11 mouse cellular contexts compared by ENCODE assay signal in the genomic region with DNA sequence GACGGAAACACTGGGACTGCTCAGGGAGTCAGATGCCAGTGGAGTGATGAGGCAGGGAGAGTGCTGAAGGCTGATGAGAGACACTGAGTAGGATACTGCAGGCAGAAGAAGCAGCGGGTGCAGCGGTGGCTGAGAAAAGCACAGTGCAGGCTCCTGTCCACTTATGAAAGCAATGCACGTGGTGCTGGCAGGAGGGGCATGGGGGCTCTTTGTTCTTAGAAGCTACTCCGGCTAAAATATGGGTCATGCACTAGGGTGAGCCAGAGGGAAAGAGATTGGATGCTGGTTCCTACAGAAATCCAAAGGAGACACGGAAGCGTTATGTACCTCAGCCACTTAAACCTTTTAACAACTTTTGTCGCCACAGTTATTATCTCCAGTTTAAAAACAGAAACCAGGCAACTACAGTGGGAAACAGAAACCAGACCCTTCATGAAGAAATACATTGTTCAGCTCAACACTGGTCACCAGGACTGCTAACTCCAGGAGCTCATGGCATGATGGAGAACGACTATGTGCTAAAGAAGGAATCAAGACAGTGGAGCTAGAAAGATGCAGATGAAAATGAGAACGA.
DNase-seq lines count a peak whose midpoint lies in the region; ATAC-seq lines count a peak whose summit lies in the region.
"Had no signal": no experiment of that assay in that cellular context is flagged by ENCODE, and none has a peak within 500 bp of the region (broad histone marks: within the 10 kb centered on the region; RNA-seq: fewer than 3 reads in every experiment).

No protein-coding gene starts in this region.

- no peak for DNase-seq in forebrain, embryonic 10.5 days (ENCODE audit: extremely low spot score, low spot score)
- peak; percentile 57 for DNase-seq in midbrain, embryonic 11.5 days (ENCODE audit: low spot score, missing footprints)
- no peak for DNase-seq in midbrain, embryonic 10.5 days (ENCODE audit: low spot score)
- DNase-seq in heart, postnatal 10 days: peak; percentile 64 to 72
- peak; percentile 67 for DNase-seq in retina, embryonic 14.5 days (ENCODE audit: low spot score)
- no peak for DNase-seq in T-cell, adult 2 months (ENCODE audit: low spot score)
- no peak for DNase-seq in kidney, adult 9 months
- DNase-seq: lung, embryonic 14.5 days had no signal

- no peak overlapping the region for H3K4me2 ChIP-seq in forebrain, embryonic 13.5 days
- no peak overlapping the region for H3K4me2 ChIP-seq in midbrain, embryonic 11.5 days
- H3K4me2 ChIP-seq: lung, embryonic 14.5 days; stomach, embryonic 15.5 days had no signal

- no peak overlapping the region for H3K4me3 ChIP-seq in forebrain, embryonic 13.5 days
- no peak overlapping the region for H3K4me3 ChIP-seq in forebrain, embryonic 10.5 days
- H3K4me3 ChIP-seq in midbrain, embryonic 11.5 days (ENCODE audit: low read depth, low read length): no peak overlapping the region
- no peak overlapping the region for H3K4me3 ChIP-seq in midbrain, embryonic 10.5 days
- H3K4me3 ChIP-seq: stomach, embryonic 15.5 days had no signal

- H3K9ac ChIP-seq in forebrain, embryonic 13.5 days: no peak overlapping the region
- H3K9ac ChIP-seq in midbrain, embryonic 11.5 days (ENCODE audit: low read length): no peak overlapping the region
- H3K9ac ChIP-seq: lung, embryonic 14.5 days; stomach, embryonic 15.5 days had no signal

- peak; percentile 31; the same call in 1 of the 2 replicates for ATAC-seq in forebrain, embryonic 13.5 days
- ATAC-seq in midbrain, embryonic 11.5 days (ENCODE audit: low FRiP score): no peak
- ATAC-seq: activated CD4-positive, CD25-positive, alpha-beta regulatory T cell, adult 4 months had no signal

- intact Hi-C loops in heart, postnatal 10 days (cut with DNase I): loop anchor here (2.0 kb wide), 1 partner anchor 83 kb away; the partner anchor contains the start of gene Fam49a

- no peak overlapping the region for H3K27ac ChIP-seq in forebrain, embryonic 13.5 days
- H3K27ac ChIP-seq in forebrain, embryonic 10.5 days: no peak overlapping the region
- no peak overlapping the region for H3K27ac ChIP-seq in midbrain, embryonic 11.5 days (ENCODE audit: low read depth, low read length)
- H3K27ac ChIP-seq in midbrain, embryonic 10.5 days (replicated peaks): no peak overlapping the region
- H3K27ac ChIP-seq: stomach, embryonic 15.5 days had no signal

- peaks cover 16% of the 10 kb centered on the region; the same call in 1 of the 2 replicates for H3K4me1 ChIP-seq in forebrain, embryonic 13.5 days
- peaks cover 17% of the 10 kb centered on the region for H3K4me1 ChIP-seq in forebrain, embryonic 10.5 days
- H3K4me1 ChIP-seq in midbrain, embryonic 11.5 days (ENCODE audit: control insufficient read depth, insufficient read depth, low read length): peaks cover 9% of the 10 kb centered on the region; the same call in 1 of the 2 replicates
- peaks cover 19% of the 10 kb centered on the region for H3K4me1 ChIP-seq in midbrain, embryonic 10.5 days

- no peaks in the 10 kb centered on the region for H3K36me3 ChIP-seq in forebrain, embryonic 13.5 days (ENCODE audit: poor library complexity, severe bottlenecking)
- no peaks in the 10 kb centered on the region for H3K36me3 ChIP-seq in forebrain, embryonic 10.5 days (replicated peaks)
- no peaks in the 10 kb centered on the region for H3K36me3 ChIP-seq in midbrain, embryonic 11.5 days (ENCODE audit: control insufficient read depth, insufficient read depth, low read length)
- no peaks in the 10 kb centered on the region for H3K36me3 ChIP-seq in midbrain, embryonic 10.5 days
- H3K36me3 ChIP-seq: stomach, embryonic 15.5 days had no signal

- H3K27me3 ChIP-seq in forebrain, embryonic 13.5 days: no peaks in the 10 kb centered on the region
- no peaks in the 10 kb centered on the region for H3K27me3 ChIP-seq in forebrain, embryonic 10.5 days (ENCODE audit: poor library complexity, severe bottlenecking)
- no peaks in the 10 kb centered on the region for H3K27me3 ChIP-seq in midbrain, embryonic 11.5 days (ENCODE audit: control insufficient read depth, insufficient read depth, low read length)
- H3K27me3 ChIP-seq in midbrain, embryonic 10.5 days (ENCODE audit: low read depth, poor library complexity, severe bottlenecking): no peaks in the 10 kb centered on the region
- H3K27me3 ChIP-seq: stomach, embryonic 15.5 days had no signal

- WGBS in forebrain, embryonic 13.5 days: 63% methylated on average over 10 of the region's 10 CpGs
- 80% methylated on average over 10 of the region's 10 CpGs for WGBS in forebrain, embryonic 10.5 days
- 75% methylated on average over 10 of the region's 10 CpGs for WGBS in midbrain, embryonic 11.5 days
- 80% methylated on average over 10 of the region's 10 CpGs for WGBS in midbrain, embryonic 10.5 days

- no peaks in the 10 kb centered on the region for H3K9me3 ChIP-seq in forebrain, embryonic 13.5 days (replicated peaks)
- no peaks in the 10 kb centered on the region for H3K9me3 ChIP-seq in forebrain, embryonic 10.5 days
- H3K9me3 ChIP-seq in midbrain, embryonic 11.5 days (ENCODE audit: control insufficient read depth, low read length): no peaks in the 10 kb centered on the region
- no peaks in the 10 kb centered on the region for H3K9me3 ChIP-seq in midbrain, embryonic 10.5 days (replicated peaks)
- H3K9me3 ChIP-seq: stomach, embryonic 15.5 days had no signal

Comparison
In these comparisons a context has a peak if more than half of its experiments do, and no peak if none do; other contexts are left out.
1. DNase-seq: peak in midbrain, embryonic 11.5 days (single experiment), heart, postnatal 10 days (2 of 2) and retina, embryonic 14.5 days (single experiment); none in forebrain, embryonic 10.5 days (single experiment), midbrain, embryonic 10.5 days (single experiment), T-cell, adult 2 months (single experiment) and kidney, adult 9 months (single experiment).